Mouse (Mus musculus) spleen, adult 18-20 months (tissue): ENCODE data around the gene Traf2.

Source experiments
- DNase-seq, 2 experiments: peaks; one replicate each; pipeline ENCODE4 v3.0.0; 2022; ENCODE audit warnings: mixed read lengths in 2 of 2

The Traf2 gene

DNA sequence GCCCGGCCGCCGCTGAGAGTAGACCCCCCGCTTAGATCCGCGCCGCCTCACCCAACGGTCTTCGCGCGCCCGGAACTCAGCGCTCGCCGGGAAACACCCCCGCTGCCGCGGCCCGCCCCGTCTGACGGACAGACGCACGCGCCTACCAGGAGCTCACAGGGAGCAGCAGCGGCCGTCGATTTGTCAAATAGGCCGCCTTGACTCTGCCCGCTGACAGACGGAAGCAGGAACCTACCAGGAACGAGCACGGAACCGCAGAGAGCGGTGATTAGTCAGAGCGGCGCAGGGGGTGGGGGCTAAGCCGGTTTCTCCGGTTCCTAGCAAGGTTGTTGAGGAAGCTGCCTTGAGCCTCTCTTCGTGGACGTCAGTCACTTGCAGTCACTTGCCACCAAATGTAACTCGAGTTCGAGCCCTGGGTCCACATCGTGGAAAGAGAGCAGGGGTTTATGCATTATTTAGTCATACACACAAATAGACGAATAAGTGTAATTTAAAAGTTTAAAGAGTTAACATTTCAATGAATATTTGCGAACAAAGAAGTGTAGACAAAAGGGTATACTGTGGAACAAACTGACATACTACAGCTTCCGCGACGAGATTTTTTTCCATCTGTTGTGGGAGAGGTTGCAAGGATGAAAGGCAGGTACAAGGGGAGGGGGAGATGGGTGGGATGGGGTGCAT, at the start of gene Traf2:
Gene Traf2 (minus strand): TSS at position 130 of the 681 bp plus-strand sequence.
- DNase-seq, result peak; percentile 96 to 97

DNA sequence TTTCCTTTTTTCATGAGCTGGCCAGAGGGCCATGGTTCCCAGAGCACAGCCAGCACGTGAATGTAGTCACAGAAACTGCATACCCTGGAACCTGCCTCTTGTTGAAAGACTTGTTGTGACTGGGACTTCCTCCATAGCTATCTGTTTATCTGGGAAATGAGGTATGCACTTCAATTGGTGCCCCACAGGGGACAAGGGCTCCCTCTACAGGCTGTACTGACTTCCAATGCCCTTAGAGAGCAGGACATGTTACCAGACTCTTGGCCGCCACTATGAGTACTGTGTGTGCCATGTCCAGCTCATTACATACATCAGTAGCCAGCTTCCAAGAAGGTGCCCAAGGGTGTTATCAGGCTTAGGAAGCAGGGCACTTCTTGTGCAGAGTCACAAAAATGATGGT, 45.1 kb upstream of the Traf2 start:
- peak in 1 of 2 experiments; percentile 36 for DNase-seq

DNA sequence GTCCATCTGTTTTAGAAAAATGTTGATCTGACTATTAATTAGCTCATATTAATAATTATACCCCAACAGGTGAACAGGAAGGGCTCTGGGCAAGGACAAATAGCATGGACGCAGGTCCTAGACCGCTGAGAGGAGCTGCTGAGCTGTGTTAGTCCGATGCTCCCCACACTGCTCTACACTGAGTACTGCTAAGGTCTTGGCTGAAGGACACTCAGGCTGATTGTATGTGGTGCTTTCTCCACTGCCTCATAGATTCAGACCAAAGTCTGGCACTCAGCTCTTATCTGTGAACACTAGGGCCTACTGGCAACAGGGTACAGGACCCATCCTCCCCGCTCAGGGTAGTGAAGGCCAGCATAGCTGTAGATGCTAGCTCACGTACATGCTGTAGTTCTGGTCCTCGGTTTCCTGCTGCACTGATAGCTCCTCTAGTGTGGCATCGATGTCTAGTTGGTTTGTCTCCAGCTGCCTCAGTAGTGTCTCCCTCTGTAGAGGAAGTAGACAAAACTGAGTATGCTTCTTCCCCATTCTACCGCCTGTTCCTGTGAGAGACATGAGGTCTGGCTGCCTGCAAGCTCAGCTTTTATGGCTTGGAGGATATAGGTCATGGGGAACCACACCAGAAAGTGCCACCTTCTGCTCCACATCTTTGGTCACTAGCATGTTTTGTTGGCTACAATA, 41.6 kb upstream of the Traf2 start:
- no peak for DNase-seq

DNA sequence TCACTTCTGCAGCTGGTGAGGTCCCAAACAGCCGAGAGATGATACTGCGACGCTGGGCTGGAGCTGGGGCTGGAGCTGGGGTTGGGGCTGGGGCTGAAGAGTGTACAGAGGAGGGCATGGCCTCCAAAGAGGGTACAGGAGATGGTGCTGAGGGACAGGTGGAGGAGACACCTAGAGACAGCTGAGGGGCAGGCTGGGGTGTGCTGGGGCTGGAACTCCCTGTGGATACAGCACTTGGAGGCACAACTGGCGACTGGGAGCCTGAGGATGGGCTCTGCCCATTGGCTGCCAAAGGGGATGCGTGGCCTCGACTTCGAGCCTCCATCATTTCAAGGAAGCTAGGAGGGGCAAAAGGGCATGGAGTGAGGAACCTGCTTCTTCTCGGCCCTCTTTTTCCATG, 40.5 kb upstream of the Traf2 start:
- no peak for DNase-seq

DNA sequence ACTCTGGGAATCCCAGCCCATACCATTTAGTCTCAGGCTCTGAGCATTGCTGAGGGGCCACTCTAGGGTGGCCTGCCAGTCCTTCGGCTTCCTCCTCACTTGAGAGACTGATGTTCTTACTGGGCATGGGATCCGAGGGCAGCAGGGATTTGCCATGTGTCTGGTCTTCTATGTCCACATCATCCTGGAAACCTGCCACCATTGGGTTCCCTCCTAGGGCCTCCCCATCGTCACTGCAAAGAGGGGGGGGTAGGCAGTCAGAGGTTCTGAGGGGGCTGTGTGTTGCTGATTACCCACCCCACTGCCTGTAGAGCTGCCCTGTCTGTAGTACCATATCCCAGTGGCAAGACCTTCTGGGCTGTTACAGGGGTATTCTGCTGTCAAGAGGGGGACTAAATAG, 38.9 kb upstream of the Traf2 start:
- no peak for DNase-seq

DNA sequence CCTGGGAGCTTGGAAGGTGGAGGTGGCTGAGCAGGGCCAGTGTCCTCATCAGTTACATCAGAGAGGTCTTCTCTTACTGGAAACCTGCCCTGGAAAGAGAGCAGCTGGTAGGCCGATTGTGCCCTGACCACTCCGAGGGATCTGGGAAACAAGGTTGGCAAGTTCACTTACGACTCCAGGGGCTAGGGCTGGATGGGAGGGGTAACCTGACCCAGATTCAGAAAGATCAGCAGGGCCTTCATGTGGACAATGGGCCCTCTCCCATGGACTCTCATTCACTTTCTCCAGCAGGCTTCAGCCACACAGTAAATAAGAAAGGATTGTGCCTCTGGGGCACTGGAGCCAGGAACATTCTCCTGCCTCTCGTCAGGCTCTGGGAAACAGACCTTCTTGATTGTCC, 38.1 kb upstream of the Traf2 start:
- DNase-seq, result no peak

DNA sequence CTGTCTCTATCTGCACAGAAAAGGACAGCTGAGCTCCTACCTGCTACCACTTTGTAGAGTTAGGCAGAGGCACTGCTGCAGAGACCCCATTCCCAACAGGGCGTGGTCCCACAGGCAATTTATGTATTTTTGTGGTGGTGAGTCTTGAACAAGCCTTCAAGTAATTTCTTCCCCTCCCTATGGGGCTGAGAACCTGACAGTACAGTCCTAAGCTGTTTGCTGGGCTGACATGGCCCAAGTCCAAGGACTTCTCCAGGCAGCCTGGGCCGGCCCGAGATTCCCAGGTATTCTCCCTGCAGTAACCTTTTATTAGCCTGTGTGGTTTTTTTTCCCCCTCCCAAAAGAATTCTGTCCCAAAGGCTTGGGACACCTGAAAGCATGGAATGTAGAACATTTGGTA, 37.4 kb upstream of the Traf2 start:
- no peak for DNase-seq

DNA sequence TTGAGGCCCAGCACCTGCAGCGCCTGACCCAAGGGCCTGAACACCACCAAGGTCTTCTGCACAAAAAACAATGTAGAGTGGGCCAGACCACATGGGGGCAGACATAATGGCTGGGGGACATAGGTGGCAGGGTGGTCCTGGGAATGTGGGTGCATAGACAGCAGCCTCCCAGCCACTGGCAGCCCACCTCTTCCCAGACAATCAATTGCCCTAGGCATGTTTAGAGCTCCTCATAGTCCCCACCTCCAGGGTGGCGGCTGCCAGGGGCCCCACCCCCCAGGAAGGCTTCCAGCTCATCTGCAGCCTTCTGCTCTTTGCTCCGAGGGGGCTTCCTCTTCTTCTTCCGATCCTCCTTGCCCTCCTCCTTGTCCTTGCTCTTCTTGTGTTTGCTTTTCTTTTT, 36.8 kb upstream of the Traf2 start:
- no peak for DNase-seq

DNA sequence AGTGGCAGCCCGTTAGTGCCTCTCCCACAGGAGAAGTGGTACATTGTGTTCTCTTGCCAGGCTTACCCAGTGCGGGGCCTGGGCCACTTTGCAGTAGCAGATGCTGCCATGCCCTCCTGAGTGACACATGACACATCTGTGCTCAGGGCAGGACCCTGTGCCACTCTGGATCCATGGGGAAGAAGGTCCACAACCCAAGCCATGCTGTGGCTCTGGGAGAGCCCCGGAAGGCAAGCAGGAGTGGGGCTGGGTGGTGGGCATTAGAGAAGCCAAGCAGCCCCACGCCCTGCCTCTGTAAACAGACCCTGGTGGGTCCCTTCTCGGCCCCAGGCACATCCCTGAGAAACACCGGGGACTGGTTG, 36.4 kb upstream of the Traf2 start:
- DNase-seq, result no peak

DNA sequence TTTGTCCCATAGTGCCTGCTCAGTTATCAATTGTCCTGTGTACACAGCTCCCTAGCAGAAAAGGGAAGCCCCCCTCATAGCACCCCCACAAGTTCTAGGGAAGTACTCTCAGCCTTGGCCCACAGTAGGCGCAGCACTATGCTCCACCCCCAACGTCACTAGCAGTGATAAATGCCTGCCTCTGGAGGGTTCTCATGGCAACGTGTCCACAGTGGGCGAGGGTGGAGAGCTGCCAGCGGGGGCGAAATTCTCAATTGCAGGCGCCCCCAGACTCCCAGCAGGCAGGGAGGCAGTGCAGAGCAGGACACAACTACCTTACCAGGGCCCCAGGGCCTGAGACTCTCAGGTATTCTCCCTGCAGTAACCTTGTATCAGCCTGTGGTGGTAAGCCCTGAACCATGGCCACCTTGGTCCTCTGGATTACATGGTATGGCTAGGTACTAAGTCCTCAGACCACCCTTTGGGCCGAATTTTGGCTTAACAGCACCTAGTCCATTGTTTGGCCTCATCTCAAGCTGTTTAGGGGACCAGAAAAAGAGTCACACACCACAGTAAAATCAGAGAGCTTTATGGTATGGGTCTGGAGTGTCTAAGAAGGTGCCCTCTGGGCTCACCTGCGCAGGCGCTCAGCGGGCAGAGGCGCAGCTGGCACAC, 35.9 kb upstream of the Traf2 start:
- DNase-seq, result no peak

DNA sequence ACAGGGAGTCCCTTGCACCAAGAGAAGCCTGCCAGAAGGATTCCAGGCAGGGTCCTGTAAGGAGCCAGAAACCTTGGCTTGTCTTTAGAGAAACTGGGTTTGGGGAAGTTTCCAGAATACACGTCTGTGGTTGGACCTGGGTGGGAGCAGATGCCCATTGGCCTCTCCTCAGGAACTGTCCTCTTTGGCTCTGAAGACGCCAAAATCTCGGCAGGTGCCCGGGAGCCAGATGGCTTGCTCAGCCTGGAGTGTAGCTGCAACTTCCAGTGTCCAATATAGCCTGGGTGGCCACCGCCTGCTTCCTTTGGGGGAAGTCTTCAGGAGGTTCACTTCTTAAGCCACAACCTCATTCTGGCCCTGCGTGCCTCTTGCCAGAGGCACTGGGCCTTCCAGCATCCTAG, 35.2 kb upstream of the Traf2 start:
- peak; percentile 8 to 19 for DNase-seq

DNA sequence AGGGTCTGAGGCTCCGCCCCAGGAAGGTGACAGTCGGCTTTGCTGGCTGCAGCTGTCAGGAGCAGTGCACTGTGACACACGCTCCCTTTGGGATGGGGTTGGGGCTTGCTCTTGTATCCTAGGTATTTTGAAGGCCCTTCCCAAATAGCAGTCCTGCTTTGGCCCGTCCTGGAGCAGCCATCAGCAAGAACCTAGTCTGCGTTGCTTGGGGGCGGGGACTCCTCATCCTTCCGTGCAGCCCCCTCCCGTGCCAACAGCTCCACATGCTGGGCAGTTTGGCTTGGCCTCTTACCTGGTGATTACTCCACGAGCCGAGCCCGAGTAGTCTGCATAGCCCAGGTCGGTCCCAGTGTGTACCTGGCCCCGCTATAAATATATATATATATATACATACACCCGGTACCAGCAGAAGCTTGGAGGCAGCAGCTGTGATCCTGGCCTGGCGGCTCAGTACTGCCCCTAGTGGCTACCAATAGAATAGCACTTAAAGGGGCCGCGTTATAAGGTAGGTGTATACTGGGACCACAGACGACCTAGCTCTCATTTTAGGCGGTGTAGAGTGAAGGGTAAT, 34.6 kb upstream of the Traf2 start, which contains the start of gene Ajm1:
Gene Ajm1 (minus strand): TSS at position 464 of the 571 bp plus-strand sequence.
- peak; percentile 33 to 57 for DNase-seq

DNA sequence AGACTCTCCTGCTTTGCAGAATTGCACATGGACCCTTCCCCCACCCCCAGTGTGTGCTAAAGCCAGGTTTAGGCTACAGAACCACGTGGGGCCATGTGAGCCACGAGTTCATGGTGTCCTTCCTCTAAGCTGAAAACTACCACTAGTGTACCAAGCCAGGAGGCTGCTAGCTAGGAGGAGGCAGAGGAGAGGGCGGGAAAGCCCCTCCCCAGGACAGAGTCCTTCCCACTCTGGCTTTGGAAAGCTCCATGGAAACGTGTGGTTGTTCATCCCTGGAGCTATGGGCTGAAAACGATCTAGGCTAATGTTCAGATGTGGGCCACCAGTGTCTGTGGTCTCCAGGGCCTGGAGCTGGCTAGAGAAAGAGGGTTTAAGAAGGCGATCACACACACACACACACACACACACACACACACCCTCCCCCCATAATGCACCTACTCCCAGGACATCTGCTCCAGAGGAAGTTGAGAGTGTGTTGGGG, 33.9 kb upstream of the Traf2 start:
- no peak for DNase-seq

DNA sequence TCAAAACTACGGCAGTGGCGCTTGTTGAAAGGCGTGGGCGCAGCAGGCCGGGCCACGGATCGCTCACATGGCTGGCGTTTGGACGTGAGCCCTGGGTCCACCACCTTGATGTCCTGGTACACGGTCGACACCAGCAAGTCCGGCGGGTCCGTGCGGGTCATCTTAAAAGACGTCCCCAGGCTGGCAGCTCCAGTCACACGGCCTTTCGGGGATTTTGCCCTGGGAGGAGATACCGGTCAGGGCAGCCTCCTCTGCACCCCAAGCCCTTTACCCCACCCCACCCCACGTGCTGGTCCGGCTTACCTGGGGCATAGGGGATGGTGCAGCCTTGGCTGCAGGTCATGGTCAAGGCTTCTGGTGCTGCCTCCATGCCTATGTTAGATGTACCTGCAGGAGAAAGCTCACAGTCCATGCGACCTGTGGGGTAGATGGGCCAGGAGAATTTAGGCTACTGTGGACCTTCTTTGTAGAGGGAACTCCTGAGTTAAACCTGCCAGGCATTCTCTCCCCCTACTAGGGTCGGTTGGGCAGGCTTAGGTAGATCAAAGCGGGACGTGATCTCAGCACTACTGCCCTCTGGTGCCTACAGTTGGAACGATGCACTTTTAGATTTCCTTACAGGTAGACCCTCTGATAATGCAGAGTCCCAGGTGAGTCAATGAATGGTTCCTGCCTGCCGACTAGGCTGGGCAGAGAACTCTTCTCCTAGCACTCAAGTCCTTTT, 33.2 kb upstream of the Traf2 start:
- DNase-seq, result peak; percentile 20 to 67

DNA sequence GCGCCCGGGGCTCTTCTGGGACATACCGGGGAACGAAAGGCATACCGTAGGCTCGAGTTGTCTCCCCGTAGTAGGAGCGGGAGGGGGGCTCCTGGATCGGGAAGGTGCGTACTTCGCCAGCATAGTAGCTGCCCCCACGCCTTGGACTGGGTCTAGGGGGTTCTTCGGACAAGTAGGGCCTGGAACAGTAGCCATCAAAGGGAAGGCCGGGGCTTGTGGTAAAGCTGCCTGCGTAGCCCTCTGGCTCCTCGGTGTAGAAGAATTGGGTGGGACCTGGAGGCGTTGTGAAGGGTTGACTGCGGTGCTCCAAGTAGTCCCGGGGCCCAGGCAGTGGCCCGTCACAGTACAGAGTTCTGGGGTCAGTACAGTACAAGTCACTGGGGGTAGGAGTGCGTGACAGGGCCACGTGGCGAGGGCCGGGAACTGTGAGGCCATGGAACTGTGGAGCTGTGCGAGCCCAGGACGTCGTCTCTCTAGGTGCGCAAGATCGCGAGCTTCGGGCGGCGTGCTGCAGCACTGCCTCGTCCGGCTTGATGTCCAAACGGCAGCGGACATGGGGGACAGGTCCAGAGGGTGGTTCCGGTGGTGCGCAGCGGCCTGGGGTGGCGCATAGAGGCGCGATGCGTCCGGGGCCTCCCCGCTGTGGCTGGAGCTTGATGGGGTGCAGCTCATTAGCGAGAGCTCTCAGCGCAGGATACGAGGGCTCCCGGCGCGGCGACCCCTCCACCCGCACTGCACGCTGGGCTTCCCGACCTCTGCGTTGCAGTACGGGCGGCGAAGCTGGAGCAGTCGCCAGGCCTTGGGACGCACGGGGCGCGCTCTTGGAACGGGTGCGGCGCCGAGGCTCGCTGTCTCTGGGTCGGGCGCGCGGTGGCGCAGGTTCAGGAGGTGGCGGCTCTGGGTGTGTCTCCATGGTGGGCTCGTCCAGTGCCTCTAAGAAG, 32.3 kb upstream of the Traf2 start:
- DNase-seq, result peak; percentile 4 to 20

DNA sequence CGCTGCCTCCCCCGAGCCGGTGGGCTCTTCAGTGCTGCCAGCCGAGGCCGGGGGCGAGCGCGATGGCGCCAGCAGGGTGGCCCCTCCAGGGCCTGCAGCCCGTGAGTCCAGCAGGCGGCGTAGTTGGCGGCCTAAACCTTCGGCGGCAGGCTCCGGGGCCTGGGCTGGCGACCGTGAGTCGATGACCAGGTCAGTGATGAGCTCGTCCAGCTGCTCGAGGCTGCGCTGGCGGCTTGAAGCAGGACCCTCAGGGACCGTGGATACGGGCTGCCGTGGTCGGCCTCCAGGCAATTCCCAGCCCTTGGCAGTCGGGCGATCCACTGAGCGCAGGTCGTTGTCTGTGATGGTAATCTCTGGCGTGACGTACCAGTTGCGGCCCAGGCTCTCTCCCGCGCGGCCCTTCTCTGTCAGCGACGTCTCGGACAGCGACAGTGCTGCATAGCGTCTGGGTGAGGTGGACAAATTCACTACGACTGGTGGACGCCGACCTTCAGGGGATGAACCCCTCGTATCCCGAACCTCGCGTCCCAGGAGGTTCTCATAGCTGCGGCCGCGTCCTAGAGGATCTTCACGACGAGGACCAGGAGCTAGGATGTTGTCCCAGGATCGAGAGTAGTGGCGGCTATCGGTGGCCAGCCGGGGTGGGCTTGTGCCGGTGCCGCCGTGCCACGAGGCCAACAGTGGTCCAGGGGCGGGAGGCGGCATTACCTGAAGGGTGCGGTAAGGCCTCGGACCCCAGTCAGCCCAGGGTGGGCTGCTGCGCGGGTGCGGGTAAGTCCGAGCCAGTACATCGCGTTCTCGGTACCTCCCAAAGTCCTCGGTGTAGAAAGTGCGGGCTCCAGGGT, 31.4 kb upstream of the Traf2 start:
- DNase-seq, result peak; percentile 6 to 21

DNA sequence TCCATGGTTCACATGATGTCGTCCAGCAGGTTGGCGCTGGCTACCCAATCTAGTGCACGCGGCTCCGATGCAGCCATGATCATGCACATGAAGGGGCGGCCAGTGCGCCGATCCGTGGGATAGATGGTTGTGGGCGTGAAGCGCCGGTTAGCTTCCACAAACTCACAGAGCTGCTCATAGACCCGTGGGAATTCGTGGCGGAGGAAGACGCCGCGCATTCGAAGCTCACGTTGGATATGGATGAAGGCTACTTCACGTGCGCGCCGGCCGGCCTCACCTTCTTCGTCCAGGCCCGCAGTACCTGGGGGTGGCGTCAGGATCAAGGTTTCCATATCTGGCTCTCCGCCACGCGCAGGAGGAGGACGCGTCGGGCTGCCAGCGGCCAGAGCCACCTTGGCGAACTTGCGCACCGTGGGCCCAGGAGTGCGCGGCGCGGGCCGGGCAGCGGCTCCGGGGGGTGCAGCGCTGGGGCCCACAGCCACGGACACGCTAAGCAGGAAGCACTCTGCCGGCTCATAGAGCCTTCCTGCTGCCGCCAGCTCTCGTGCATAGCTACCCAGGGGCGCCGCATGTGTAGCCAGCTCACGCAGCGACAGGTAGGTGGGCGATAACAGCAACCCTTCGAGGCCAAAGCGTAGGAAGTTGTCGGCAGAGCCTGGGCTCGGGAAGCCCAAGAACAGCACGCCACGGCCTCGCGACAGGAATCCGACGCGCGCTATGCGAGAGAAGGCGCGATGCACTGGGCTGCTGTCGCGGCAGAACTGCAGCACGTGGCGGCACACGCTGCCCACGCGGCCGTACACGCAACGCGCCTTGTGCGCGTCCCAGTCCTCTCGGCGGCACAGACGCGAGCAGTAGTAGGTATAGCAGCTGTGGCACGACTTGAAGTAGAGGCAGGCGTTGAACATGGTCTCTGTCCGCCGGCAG, 30.5 kb upstream of the Traf2 start:
- DNase-seq, result peak in 1 of 2 experiments; percentile 5

DNA sequence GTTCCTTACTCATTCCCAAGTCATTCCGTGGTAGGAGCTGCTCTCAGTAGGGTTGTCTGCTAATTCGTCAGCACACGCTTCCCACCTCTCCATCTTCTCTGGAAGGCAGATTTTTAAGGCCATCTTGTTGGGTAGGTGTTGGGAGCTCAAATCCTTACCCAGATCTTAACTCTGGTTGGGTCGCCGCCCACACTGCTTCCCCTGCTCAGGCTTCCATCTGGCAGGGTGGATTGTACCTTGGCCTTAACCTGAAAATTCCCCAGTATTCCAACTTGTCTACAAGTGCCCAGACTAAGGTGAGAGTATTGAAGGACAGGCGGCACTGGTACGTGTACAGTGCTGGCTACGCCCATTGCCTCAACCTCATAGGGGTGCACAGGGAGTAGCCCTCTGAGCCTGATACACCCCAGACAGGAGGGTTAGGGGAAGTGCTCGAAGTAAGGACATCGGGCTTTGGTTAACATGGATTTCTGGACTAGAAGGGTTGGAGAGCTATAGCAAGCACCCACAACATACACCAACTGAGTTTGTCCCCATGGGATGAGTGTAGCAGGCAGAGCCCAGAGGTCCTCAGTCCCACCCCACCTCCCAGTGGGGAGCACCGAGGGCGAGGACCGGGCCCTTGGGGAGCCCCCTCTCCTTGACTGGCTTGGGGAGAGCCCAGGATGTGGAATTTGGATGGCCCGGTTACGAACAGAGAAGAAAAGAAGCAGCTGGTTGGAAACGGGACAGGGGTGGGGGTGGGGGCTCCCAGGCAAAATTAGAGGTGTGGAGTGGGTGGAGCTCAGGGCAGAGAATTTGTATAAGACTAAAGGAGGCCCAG, 29.5 kb upstream of the Traf2 start:
- DNase-seq, result peak in 1 of 2 experiments; percentile 4
